Mouse (Mus musculus): ENCODE results near the gene E130114P18Rik. TPM values are rescaled to one million over a fixed set of nuclear protein-coding genes. Genes with fewer than 3 reads are reported as not detected.

E130114P18Rik gene
- polyA plus RNA-seq, 1 experiment, result 0.74 TPM

- TF ChIP-seq CTCF (IDR thresholded peaks at IDR 0.05; ENCODE audit: control insufficient read depth, insufficient read depth, insufficient replicate concordance, low read depth, low read length) (no peak), POLR2A (IDR thresholded peaks at IDR 0.05; ENCODE audit: control insufficient read depth, low read depth, low read length) (no peak)
- H3K4me3 ChIP-seq (ENCODE audit: control insufficient read depth, low read depth, low read length), result no peak overlapping the region
- H3K36me3 ChIP-seq (ENCODE audit: control insufficient read depth, insufficient read depth, low read length), result no peaks in the 10 kb centered on the region
- no peak overlapping the region for H3K27ac ChIP-seq (ENCODE audit: control insufficient read depth, insufficient read depth, low read depth, low read length)
- no peaks in the 10 kb centered on the region for H3K27me3 ChIP-seq (ENCODE audit: control insufficient read depth, insufficient read depth, low read length)
- peaks cover 2% of the 10 kb centered on the region; the same call in 1 of the 2 replicates for H3K4me1 ChIP-seq (ENCODE audit: control insufficient read depth, insufficient read depth, low read length)
Measured at GRCm38 (mm10) chr4:97693054-97693453, 84.8 kb downstream of the E130114P18Rik start.

- TF ChIP-seq CTCF (IDR thresholded peaks at IDR 0.05; ENCODE audit: control insufficient read depth, insufficient read depth, insufficient replicate concordance, low read depth, low read length) (no peak), POLR2A (IDR thresholded peaks at IDR 0.05; ENCODE audit: control insufficient read depth, low read depth, low read length) (no peak)
- Histone ChIP-seq H3K27me3 (ENCODE audit: control insufficient read depth, insufficient read depth, low read length) (no peaks in the 10 kb centered on the region), H3K4me1 (ENCODE audit: control insufficient read depth, insufficient read depth, low read length) (peaks cover 2% of the 10 kb centered on the region; the same call in 1 of the 2 replicates), H3K27ac (ENCODE audit: control insufficient read depth, insufficient read depth, low read depth, low read length) (no peak overlapping the region), H3K4me3 (ENCODE audit: control insufficient read depth, low read depth, low read length) (no peak overlapping the region), H3K36me3 (ENCODE audit: control insufficient read depth, insufficient read depth, low read length) (no peaks in the 10 kb centered on the region)
Measured at GRCm38 (mm10) chr4:97690384-97690766, 87.5 kb downstream of the E130114P18Rik start.

- TF ChIP-seq CTCF (IDR thresholded peaks at IDR 0.05; ENCODE audit: control insufficient read depth, insufficient read depth, insufficient replicate concordance, low read depth, low read length), result no peak
- TF ChIP-seq POLR2A (IDR thresholded peaks at IDR 0.05; ENCODE audit: control insufficient read depth, low read depth, low read length), result no peak
- peaks cover 2% of the 10 kb centered on the region; the same call in 1 of the 2 replicates for H3K4me1 ChIP-seq (ENCODE audit: control insufficient read depth, insufficient read depth, low read length)
- no peaks in the 10 kb centered on the region for H3K36me3 ChIP-seq (ENCODE audit: control insufficient read depth, insufficient read depth, low read length)
- no peaks in the 10 kb centered on the region for H3K27me3 ChIP-seq (ENCODE audit: control insufficient read depth, insufficient read depth, low read length)
- H3K27ac ChIP-seq (ENCODE audit: control insufficient read depth, insufficient read depth, low read depth, low read length), result no peak overlapping the region
- H3K4me3 ChIP-seq (ENCODE audit: control insufficient read depth, low read depth, low read length), result no peak overlapping the region
Measured at GRCm38 (mm10) chr4:97689456-97690383, 88.2 kb downstream of the E130114P18Rik start.

GRCm38 (mm10) chr4:97686020-97686419, 91.9 kb downstream of the E130114P18Rik start:
- no peak overlapping the region for H3K4me3 ChIP-seq (ENCODE audit: control insufficient read depth, low read depth, low read length)
- no peak overlapping the region for H3K27ac ChIP-seq (ENCODE audit: control insufficient read depth, insufficient read depth, low read depth, low read length)
- TF ChIP-seq CTCF (IDR thresholded peaks at IDR 0.05; ENCODE audit: control insufficient read depth, insufficient read depth, insufficient replicate concordance, low read depth, low read length) (no peak), POLR2A (IDR thresholded peaks at IDR 0.05; ENCODE audit: control insufficient read depth, low read depth, low read length) (no peak)
- peaks cover 2% of the 10 kb centered on the region; the same call in 1 of the 2 replicates for H3K4me1 ChIP-seq (ENCODE audit: control insufficient read depth, insufficient read depth, low read length)
- no peaks in the 10 kb centered on the region for H3K36me3 ChIP-seq (ENCODE audit: control insufficient read depth, insufficient read depth, low read length)
- no peaks in the 10 kb centered on the region for H3K27me3 ChIP-seq (ENCODE audit: control insufficient read depth, insufficient read depth, low read length)

DNA sequence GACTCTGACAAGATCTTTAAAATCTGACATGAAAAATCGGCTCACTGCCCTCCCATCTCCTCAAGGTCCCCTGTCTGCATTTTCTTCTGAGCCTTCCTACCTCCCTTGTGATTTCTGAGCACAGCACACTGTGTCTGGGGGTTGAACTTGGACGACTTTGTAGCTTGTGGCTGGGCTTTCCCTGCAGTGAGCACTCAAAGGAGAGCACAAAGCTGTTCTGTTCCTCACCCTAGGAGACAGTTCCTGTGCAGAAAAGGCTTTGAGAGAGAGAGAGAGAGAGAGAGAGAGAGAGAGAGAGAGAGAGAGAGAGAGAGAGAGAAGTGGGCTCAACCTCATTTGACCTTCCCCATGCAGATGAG, 101.3 kb downstream of the E130114P18Rik start:
- TF ChIP-seq CTCF (IDR thresholded peaks at IDR 0.05; ENCODE audit: control insufficient read depth, insufficient read depth, insufficient replicate concordance, low read depth, low read length), result no peak
- TF ChIP-seq POLR2A (IDR thresholded peaks at IDR 0.05; ENCODE audit: control insufficient read depth, low read depth, low read length), result no peak
- H3K4me1 ChIP-seq (ENCODE audit: control insufficient read depth, insufficient read depth, low read length), result no peaks in the 10 kb centered on the region
- H3K27ac ChIP-seq (ENCODE audit: control insufficient read depth, insufficient read depth, low read depth, low read length), result no peak overlapping the region
- no peaks in the 10 kb centered on the region for H3K36me3 ChIP-seq (ENCODE audit: control insufficient read depth, insufficient read depth, low read length)
- H3K27me3 ChIP-seq (ENCODE audit: control insufficient read depth, insufficient read depth, low read length), result no peaks in the 10 kb centered on the region
- H3K4me3 ChIP-seq (ENCODE audit: control insufficient read depth, low read depth, low read length), result no peak overlapping the region

- TF ChIP-seq POLR2A (IDR thresholded peaks at IDR 0.05; ENCODE audit: control insufficient read depth, low read depth, low read length), result no peak
- TF ChIP-seq CTCF (IDR thresholded peaks at IDR 0.05; ENCODE audit: control insufficient read depth, insufficient read depth, insufficient replicate concordance, low read depth, low read length), result no peak
- H3K27me3 ChIP-seq (ENCODE audit: control insufficient read depth, insufficient read depth, low read length), result no peaks in the 10 kb centered on the region
- H3K4me3 ChIP-seq (ENCODE audit: control insufficient read depth, low read depth, low read length), result no peak overlapping the region
- H3K27ac ChIP-seq (ENCODE audit: control insufficient read depth, insufficient read depth, low read depth, low read length), result no peak overlapping the region
- no peaks in the 10 kb centered on the region for H3K36me3 ChIP-seq (ENCODE audit: control insufficient read depth, insufficient read depth, low read length)
- H3K4me1 ChIP-seq (ENCODE audit: control insufficient read depth, insufficient read depth, low read length), result no peaks in the 10 kb centered on the region
Measured at GRCm38 (mm10) chr4:97675741-97676578, 101.9 kb downstream of the E130114P18Rik start.
